In the genomic region with DNA sequence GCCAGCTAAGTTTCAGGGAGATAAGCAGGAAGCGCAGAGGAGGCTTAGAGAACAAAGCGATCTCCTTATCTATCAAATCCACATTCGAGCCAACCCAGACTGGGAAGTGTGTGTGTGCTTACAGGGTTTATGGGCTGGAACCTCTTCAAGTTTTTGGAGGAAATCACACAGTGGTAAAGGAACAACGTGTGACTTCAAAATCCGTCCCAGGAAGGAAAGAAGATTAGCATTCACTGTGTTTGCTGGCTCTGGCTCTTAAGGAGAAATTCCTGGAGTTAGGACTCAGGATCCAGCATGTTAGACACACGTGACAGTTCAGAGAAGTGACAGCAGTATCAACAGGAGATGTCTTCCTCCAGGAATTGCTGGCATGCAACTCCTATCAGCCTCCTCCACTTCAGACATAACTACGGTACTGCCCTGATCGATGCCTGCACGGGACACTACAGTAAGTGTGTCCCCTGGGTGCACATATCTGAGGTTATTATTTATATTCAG, we compare ENCODE assay signal across 10 mouse cellular contexts.
A peak's percentile ranks its signal among the peaks of the same experiment; 100 is the strongest.
DNase-seq lines count a peak whose midpoint lies in the region; ATAC-seq and TF ChIP-seq lines count a peak whose summit lies in the region.
"Had no signal": no experiment of that assay in that cellular context is flagged by ENCODE, and none has a peak within 500 bp of the region (broad histone marks: within the 10 kb centered on the region; RNA-seq: fewer than 3 reads in every experiment).

No protein-coding gene starts in this region.

- TF ChIP-seq EP300 in liver, postnatal 0 days (IDR thresholded peaks at IDR 0.05; ENCODE audit: low read depth): peak; percentile 61

- H3K27me3 ChIP-seq in liver, postnatal 0 days (ENCODE audit: insufficient read depth, low read length): no peaks in the 10 kb centered on the region
- H3K27me3 ChIP-seq in midbrain, embryonic 14.5 days (ENCODE audit: control insufficient read depth, insufficient read depth, low read length): no peaks in the 10 kb centered on the region
- H3K27me3 ChIP-seq: intestine, embryonic 15.5 days had no signal

- no peak overlapping the region for H3K4me2 ChIP-seq in liver, postnatal 0 days (ENCODE audit: low read depth, low read length)
- H3K4me2 ChIP-seq in midbrain, embryonic 14.5 days (ENCODE audit: low read length): no peak overlapping the region
- H3K4me2 ChIP-seq: intestine, embryonic 15.5 days had no signal

- H3K9ac ChIP-seq in liver, postnatal 0 days (replicated peaks): no peak overlapping the region
- H3K9ac ChIP-seq in midbrain, embryonic 14.5 days (replicated peaks; ENCODE audit: low read length): no peak overlapping the region
- H3K9ac ChIP-seq: intestine, embryonic 15.5 days had no signal

- H3K4me1 ChIP-seq in liver, postnatal 0 days (ENCODE audit: insufficient read depth): peaks cover 8% of the 10 kb centered on the region; the same call in 1 of the 2 replicates
- no peaks in the 10 kb centered on the region for H3K4me1 ChIP-seq in midbrain, embryonic 14.5 days (ENCODE audit: control insufficient read depth, insufficient read depth, low read length)
- H3K4me1 ChIP-seq: intestine, embryonic 15.5 days had no signal

- H3K36me3 ChIP-seq in liver, postnatal 0 days (replicated peaks; ENCODE audit: insufficient read depth, low read length): no peaks in the 10 kb centered on the region
- no peaks in the 10 kb centered on the region for H3K36me3 ChIP-seq in midbrain, embryonic 14.5 days (ENCODE audit: control insufficient read depth, insufficient read depth, low read length)
- H3K36me3 ChIP-seq: intestine, embryonic 15.5 days had no signal

- TF ChIP-seq CTCF in liver, postnatal 0 days (IDR thresholded peaks at IDR 0.05; ENCODE audit: low read depth): no peak

- peak; percentile 94 for DNase-seq in heart, adult 11 months
- DNase-seq in heart, postnatal 4 days: no peak
- peak; percentile 25 for DNase-seq in 416B (ENCODE audit: low read depth)
- DNase-seq in heart, adult 9 months (ENCODE audit: low spot score in 2 of 2): peak; percentile 1 to 27
- DNase-seq in liver, postnatal 0 days: no peak
- no peak for DNase-seq in T-cell, adult 2 months (ENCODE audit: low spot score)
- DNase-seq in midbrain, embryonic 14.5 days: no peak
- DNase-seq: cerebellum, postnatal 25 days had no signal

- no peak overlapping the region for H3K4me3 ChIP-seq in liver, postnatal 0 days (ENCODE audit: low read depth, low read length)
- H3K4me3 ChIP-seq in midbrain, embryonic 14.5 days (replicated peaks; ENCODE audit: low read depth, low read length): no peak overlapping the region
- H3K4me3 ChIP-seq: intestine, embryonic 15.5 days had no signal

- H3K9me3 ChIP-seq in liver, postnatal 0 days (ENCODE audit: low read length): no peaks in the 10 kb centered on the region
- H3K9me3 ChIP-seq in midbrain, embryonic 14.5 days (ENCODE audit: control insufficient read depth, low read length): no peaks in the 10 kb centered on the region
- H3K9me3 ChIP-seq: intestine, embryonic 15.5 days had no signal

- 25% methylated on average over 9 of the region's 9 CpGs for WGBS in liver, postnatal 0 days (ENCODE audit: insufficient replicate concordance)
- WGBS in midbrain, embryonic 14.5 days: 68% methylated on average over 9 of the region's 9 CpGs

- no peak overlapping the region for H3K27ac ChIP-seq in liver, postnatal 0 days (ENCODE audit: low read depth)
- no peak overlapping the region for H3K27ac ChIP-seq in midbrain, embryonic 14.5 days (replicated peaks; ENCODE audit: low read depth, low read length)
- H3K27ac ChIP-seq: intestine, embryonic 15.5 days had no signal

- peak; percentile 49 for ATAC-seq in liver, postnatal 0 days
- no peak for ATAC-seq in midbrain, embryonic 14.5 days (ENCODE audit: low FRiP score, low TSS enrichment)
- ATAC-seq in monocyte, adult 5-6 weeks (replicated peaks; ENCODE audit: insufficient number of reproducible peaks, low FRiP score, low TSS enrichment, poor library complexity, severe bottlenecking): no peak
- ATAC-seq: intestine, embryonic 15.5 days had no signal

Comparison
In these comparisons a context has a peak if more than half of its experiments do, and no peak if none do; other contexts are left out.
1. DNase-seq: peak in heart, adult 11 months (single experiment), 416B (single experiment) and heart, adult 9 months (2 of 2); none in heart, postnatal 4 days (single experiment), liver, postnatal 0 days (single experiment), T-cell, adult 2 months (single experiment) and midbrain, embryonic 14.5 days (single experiment).